In the genomic region with DNA sequence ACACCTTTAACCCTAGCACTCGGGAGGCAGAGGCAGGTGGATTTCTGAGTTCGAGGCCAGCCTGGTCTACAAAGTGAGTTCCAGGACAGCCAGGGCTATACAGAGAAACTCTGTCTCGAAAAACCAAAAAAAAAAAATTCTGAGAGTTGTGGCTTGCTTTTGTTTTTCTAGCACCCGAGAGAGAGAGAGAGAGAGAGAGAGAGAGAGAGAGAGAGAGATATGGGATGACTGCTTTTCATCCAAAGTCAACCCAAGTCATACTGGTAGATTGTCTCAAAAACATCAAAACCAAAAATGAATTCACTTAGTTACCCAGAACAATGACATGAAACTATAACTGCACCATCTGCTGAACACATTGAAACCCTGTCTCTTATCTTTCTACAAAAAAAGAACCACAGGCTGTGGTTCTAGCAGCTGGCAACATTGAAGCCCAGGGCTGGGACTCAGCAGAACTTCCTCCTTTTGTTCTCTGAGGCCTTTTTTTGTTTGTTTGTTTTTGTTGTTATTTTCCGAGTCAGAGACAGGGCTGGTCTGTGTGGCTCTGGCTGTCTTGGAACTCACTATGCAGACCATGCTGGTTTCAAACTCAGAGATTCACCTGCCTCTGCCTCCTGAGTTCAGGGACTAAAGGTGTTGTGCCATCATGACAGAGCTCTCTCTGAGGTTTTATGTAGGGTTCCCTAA, we compare ENCODE assay signal across 10 mouse cellular contexts. TPM values are rescaled to one million over a fixed set of nuclear protein-coding genes. Genes with fewer than 3 reads are reported as not detected.
DNase-seq lines count a peak whose midpoint lies in the region; ATAC-seq and TF ChIP-seq lines count a peak whose summit lies in the region.
"Had no signal": no experiment of that assay in that cellular context is flagged by ENCODE, and none has a peak within 500 bp of the region (broad histone marks: within the 10 kb centered on the region; RNA-seq: fewer than 3 reads in every experiment).

No protein-coding gene starts in this region.

- no peak for TF ChIP-seq CTCF in lung, postnatal 0 days (IDR thresholded peaks at IDR 0.05)

- no peak for DNase-seq in lung, postnatal 0 days (ENCODE audit: low spot score)
- no peak for DNase-seq in lung, postnatal 14 days
- DNase-seq in forebrain, embryonic 14.5 days (ENCODE audit: low spot score), result no peak
- no peak for DNase-seq in embryo, embryonic 10.5 days (ENCODE audit: low spot score)
- no peak for DNase-seq in layer of hippocampus, postnatal 25 days (ENCODE audit: extremely low spot score in 1 of 2, low spot score in 1 of 2)
- DNase-seq in adrenal gland, postnatal 4 days (ENCODE audit: low spot score in 2 of 2), result no peak

- TF ChIP-seq EP300 in lung, postnatal 0 days (IDR thresholded peaks at IDR 0.05), result no peak

- no peaks in the 10 kb centered on the region for H3K4me1 ChIP-seq in lung, postnatal 0 days (ENCODE audit: insufficient read depth, low read depth, low read length)
- peaks cover 2% of the 10 kb centered on the region; the same call in 1 of the 2 replicates for H3K4me1 ChIP-seq in forebrain, embryonic 14.5 days (ENCODE audit: control insufficient read depth, insufficient read depth, low read length)
- H3K4me1 ChIP-seq in intestine, embryonic 16.5 days (ENCODE audit: control insufficient read depth, insufficient read depth, low read length), result peaks cover 14% of the 10 kb centered on the region

- no peaks in the 10 kb centered on the region for H3K27me3 ChIP-seq in lung, postnatal 0 days (replicated peaks; ENCODE audit: insufficient read depth, low read length)
- no peaks in the 10 kb centered on the region for H3K27me3 ChIP-seq in forebrain, embryonic 14.5 days (replicated peaks; ENCODE audit: control insufficient read depth, insufficient read depth, low read length)
- no peaks in the 10 kb centered on the region for H3K27me3 ChIP-seq in intestine, embryonic 16.5 days (replicated peaks; ENCODE audit: control insufficient read depth, insufficient read depth, low read length)
- H3K27me3 ChIP-seq in myocyte (ENCODE audit: control insufficient read depth, insufficient read depth, insufficient read length), result no peaks in the 10 kb centered on the region

- H3K9ac ChIP-seq in lung, postnatal 0 days (replicated peaks; ENCODE audit: low read depth), result no peak overlapping the region
- H3K9ac ChIP-seq in forebrain, embryonic 14.5 days (ENCODE audit: low read length), result peak overlapping the region; percentile 61; the same call in 1 of the 2 replicates
- no peak overlapping the region for H3K9ac ChIP-seq in intestine, embryonic 16.5 days (ENCODE audit: low read depth, low read length)

- H3K9me3 ChIP-seq in lung, postnatal 0 days (ENCODE audit: low read length), result no peaks in the 10 kb centered on the region
- no peaks in the 10 kb centered on the region for H3K9me3 ChIP-seq in forebrain, embryonic 14.5 days (replicated peaks; ENCODE audit: control insufficient read depth, low read length)
- H3K9me3 ChIP-seq in intestine, embryonic 16.5 days (ENCODE audit: control insufficient read depth, low read length), result no peaks in the 10 kb centered on the region

- H3ac ChIP-seq in myocyte (ENCODE audit: control insufficient read depth, insufficient read length), result no peak overlapping the region

- H3K4me3 ChIP-seq in lung, postnatal 0 days (ENCODE audit: low read depth, low read length), result no peak overlapping the region
- peak overlapping the region; percentile 41 for H3K4me3 ChIP-seq in forebrain, embryonic 14.5 days (ENCODE audit: low read depth, low read length)
- peak overlapping the region; percentile 62 for H3K4me3 ChIP-seq in intestine, embryonic 16.5 days (ENCODE audit: low read length)
- peak overlapping the region; percentile 65 for H3K4me3 ChIP-seq in myocyte

- 66% methylated on average over 5 of the region's 5 CpGs for WGBS in lung, postnatal 0 days
- WGBS in forebrain, embryonic 14.5 days, result 86% methylated on average over 5 of the region's 5 CpGs
- 75% methylated on average over 5 of the region's 5 CpGs for WGBS in intestine, embryonic 16.5 days

- H3K79me2 ChIP-seq in myocyte (ENCODE audit: control insufficient read depth, insufficient read depth), result peaks cover 14% of the 10 kb centered on the region

- no peak for ATAC-seq in lung, postnatal 0 days
- ATAC-seq in forebrain, embryonic 14.5 days, result no peak; the same call in 1 of the 2 replicates
- peak; percentile 7; the same call in 1 of the 2 replicates for ATAC-seq in intestine, embryonic 16.5 days

- TF ChIP-seq POLR2A in myocyte (IDR thresholded peaks at IDR 0.05; ENCODE audit: insufficient read length, low read depth), result no peak

- H3K36me3 ChIP-seq in lung, postnatal 0 days (ENCODE audit: insufficient read depth, low read length), result no peaks in the 10 kb centered on the region
- H3K36me3 ChIP-seq in forebrain, embryonic 14.5 days (ENCODE audit: control insufficient read depth, insufficient read depth, low read length), result 0 out of 2 replicates have a peak, but pooled peaks cover 2% of the 10 kb centered on the region
- no peaks in the 10 kb centered on the region for H3K36me3 ChIP-seq in intestine, embryonic 16.5 days (ENCODE audit: control insufficient read depth, insufficient read depth, low read length)
- H3K36me3 ChIP-seq in myocyte (ENCODE audit: control insufficient read depth, insufficient read depth), result peaks cover 8% of the 10 kb centered on the region

- H3K27ac ChIP-seq in lung, postnatal 0 days (ENCODE audit: low read length), result peak overlapping the region; percentile 57; the same call in 1 of the 2 replicates
- H3K27ac ChIP-seq in forebrain, embryonic 14.5 days (ENCODE audit: low read depth, low read length), result no peak overlapping the region
- H3K27ac ChIP-seq in intestine, embryonic 16.5 days (ENCODE audit: low read length), result peak overlapping the region; percentile 20; the same call in 1 of the 2 replicates

- peak overlapping the region; percentile 51 for H3K4me2 ChIP-seq in lung, postnatal 0 days (replicated peaks; ENCODE audit: low read depth, low read length)
- peak overlapping the region; percentile 63 for H3K4me2 ChIP-seq in forebrain, embryonic 14.5 days (ENCODE audit: low read length)
- H3K4me2 ChIP-seq in intestine, embryonic 16.5 days (ENCODE audit: low read depth, low read length), result peak overlapping the region; percentile 60
- peak overlapping the region; percentile 93 for H3K4me2 ChIP-seq in myocyte (ENCODE audit: low read depth)

TF ChIP-seq in myocyte, 11 proteins besides CTCF, POLR2A, EP300 and RAD21:
- no peak for TF ChIP-seq MAX (IDR thresholded peaks at IDR 0.05; ENCODE audit: low read depth)
- no peak for TF ChIP-seq TCF3 (IDR thresholded peaks at IDR 0.05; ENCODE audit: insufficient read length, low read depth)
- no peak for TF ChIP-seq MYOG (IDR thresholded peaks at IDR 0.05; ENCODE audit: control insufficient read depth in 1 of 3, insufficient read depth in 1 of 3, insufficient read length in 2 of 3, low read depth in 2 of 3)
- no peak for TF ChIP-seq MYOD1 (IDR thresholded peaks at IDR 0.05; ENCODE audit: control insufficient read depth in 1 of 3, insufficient read length in 2 of 3, low read depth in 2 of 3)
- TF ChIP-seq CEBPB (IDR thresholded peaks at IDR 0.05; ENCODE audit: insufficient read depth, poor library complexity, severe bottlenecking), result no peak
- TF ChIP-seq USF1 (IDR thresholded peaks at IDR 0.05; ENCODE audit: low read depth), result no peak
- TF ChIP-seq POLR2AphosphoS2 (IDR thresholded peaks at IDR 0.05; ENCODE audit: insufficient read length, low read depth), result no peak
- no peak for TF ChIP-seq SRF (IDR thresholded peaks at IDR 0.05; ENCODE audit: control insufficient read depth, insufficient read length, low read depth)
- no peak for TF ChIP-seq E2F4 (IDR thresholded peaks at IDR 0.05; ENCODE audit: insufficient read depth)
- no peak for TF ChIP-seq TCF12 (IDR thresholded peaks at IDR 0.05; ENCODE audit: insufficient read depth, poor library complexity, severe bottlenecking)
- TF ChIP-seq REST (IDR thresholded peaks at IDR 0.05; ENCODE audit: insufficient read depth, insufficient read length), result no peak

RNA-seq across cellular contexts. Expression of a gene that starts 0.6 kb away (rescaled TPM):
- 110 and 128 TPM in 2 replicates for polyA plus RNA-seq in lung, postnatal 0 days (2015; fragmentation: Nextera tagmentation; extraction: Ambion mirVana)
- 103 and 116 TPM in 2 replicates for polyA plus RNA-seq in forebrain, embryonic 14.5 days (2014; fragmentation: Nextera tagmentation; extraction: Ambion mirVana)
- 173 and 182 TPM in 2 replicates for polyA plus RNA-seq in intestine, embryonic 16.5 days (2015; fragmentation: Nextera tagmentation; extraction: Ambion mirVana)
- 92.9 TPM for polyA plus RNA-seq in myocyte (2012; fragmentation: generic; extraction: Trizol)
- total RNA-seq in layer of hippocampus, postnatal 25 days (2021), result 10 to 100 TPM; 32.2 to 36.9 TPM
- 10 to 100 TPM; 63.2 to 81.5 TPM for total RNA-seq in adrenal gland, postnatal 4 days (2021)

RNA-seq across cellular contexts. Expression of a gene that starts 12.1 kb away (rescaled TPM):
- polyA plus RNA-seq in lung, postnatal 0 days (2015; fragmentation: Nextera tagmentation; extraction: Ambion mirVana), result 154 and 157 TPM in 2 replicates
- 187 and 226 TPM in 2 replicates for polyA plus RNA-seq in forebrain, embryonic 14.5 days (2014; fragmentation: Nextera tagmentation; extraction: Ambion mirVana)
- 138 and 152 TPM in 2 replicates for polyA plus RNA-seq in intestine, embryonic 16.5 days (2015; fragmentation: Nextera tagmentation; extraction: Ambion mirVana)
- polyA plus RNA-seq in myocyte (2012; fragmentation: generic; extraction: Trizol), result 892 TPM
- total RNA-seq in layer of hippocampus, postnatal 25 days (2021), result 100 to 1,000 TPM; 449 to 472 TPM
- total RNA-seq in adrenal gland, postnatal 4 days (2021), result 100 to 1,000 TPM; 925 to 956 TPM

RNA-seq across cellular contexts. Expression of a gene that starts 13.0 kb away (rescaled TPM):
- 8.3 and 11.0 TPM in 2 replicates for polyA plus RNA-seq in lung, postnatal 0 days (2015; fragmentation: Nextera tagmentation; extraction: Ambion mirVana)
- 0.11 and 0.25 TPM in 2 replicates for polyA plus RNA-seq in forebrain, embryonic 14.5 days (2014; fragmentation: Nextera tagmentation; extraction: Ambion mirVana)
- polyA plus RNA-seq in intestine, embryonic 16.5 days (2015; fragmentation: Nextera tagmentation; extraction: Ambion mirVana), result 0.75 and 0.88 TPM in 2 replicates
- polyA plus RNA-seq in myocyte (2012; fragmentation: generic; extraction: Trizol), result 0.32 TPM
- under 1 TPM; 0.80 to 0.91 TPM for total RNA-seq in layer of hippocampus, postnatal 25 days (2021)
- 1 to 10 TPM; 2.8 to 3.1 TPM for total RNA-seq in adrenal gland, postnatal 4 days (2021)

RNA-seq across cellular contexts. Expression of a gene that starts 45.3 kb away (rescaled TPM):
- polyA plus RNA-seq in lung, postnatal 0 days (2015; fragmentation: Nextera tagmentation; extraction: Ambion mirVana), result 2.0 TPM in 1 of 2 replicates, not detected in the other
- 13.4 TPM in 1 of 2 replicates, not detected in the other for polyA plus RNA-seq in forebrain, embryonic 14.5 days (2014; fragmentation: Nextera tagmentation; extraction: Ambion mirVana)
- 5.5 TPM in 1 of 2 replicates, not detected in the other for polyA plus RNA-seq in intestine, embryonic 16.5 days (2015; fragmentation: Nextera tagmentation; extraction: Ambion mirVana)
- not detected for polyA plus RNA-seq in myocyte (2012; fragmentation: generic; extraction: Trizol)
- not detected for total RNA-seq in layer of hippocampus, postnatal 25 days (2021)
- total RNA-seq in adrenal gland, postnatal 4 days (2021), result 1 to 10 TPM in 1 of 2 experiments, not detected in 1; 4.3 TPM
- polyA plus RNA-seq: brain, embryonic 14.5 days; testis, adult 2 months had no signal

RNA-seq across cellular contexts. Expression of a gene that starts 52.2 kb away (rescaled TPM):
- 7.3 and 8.6 TPM in 2 replicates for polyA plus RNA-seq in lung, postnatal 0 days (2015; fragmentation: Nextera tagmentation; extraction: Ambion mirVana)
- polyA plus RNA-seq in forebrain, embryonic 14.5 days (2014; fragmentation: Nextera tagmentation; extraction: Ambion mirVana), result 6.6 and 7.0 TPM in 2 replicates
- 6.8 and 7.2 TPM in 2 replicates for polyA plus RNA-seq in intestine, embryonic 16.5 days (2015; fragmentation: Nextera tagmentation; extraction: Ambion mirVana)
- polyA plus RNA-seq in myocyte (2012; fragmentation: generic; extraction: Trizol), result 11.7 TPM
- 10 to 100 TPM; 22.5 to 24.2 TPM for total RNA-seq in layer of hippocampus, postnatal 25 days (2021)
- 100 to 1,000 TPM; 101 to 110 TPM for total RNA-seq in adrenal gland, postnatal 4 days (2021)
